Mouse (Mus musculus): Measurements from ENCODE around the gene Pde1a.

Gene Pde1a

GRCm38 (mm10) chr2:80128861-80129698 lies at the start of gene Pde1a:
Gene Pde1a (minus strand): TSS chr2:80129458.
- peak; percentile 2 for DNase-seq

GRCm38 (mm10) chr2:80178608-80179280 lies 49.5 kb upstream of the Pde1a start:
- DNase-seq: no peak

GRCm38 (mm10) chr2:80178154-80178553 lies 48.9 kb upstream of the Pde1a start:
- no peak for DNase-seq

GRCm38 (mm10) chr2:80168103-80168502 lies 38.8 kb upstream of the Pde1a start:
- no peak for DNase-seq

- DNase-seq: no peak
Observed at GRCm38 (mm10) chr2:80158784-80159183, 29.5 kb upstream of the Pde1a start.

GRCm38 (mm10) chr2:80158196-80158595 lies 28.9 kb upstream of the Pde1a start:
- DNase-seq: no peak

GRCm38 (mm10) chr2:80150019-80150418 lies 20.8 kb upstream of the Pde1a start:
- no peak for DNase-seq

GRCm38 (mm10) chr2:80149332-80149731 lies 20.1 kb upstream of the Pde1a start:
- no peak for DNase-seq

- no peak for DNase-seq
Observed at GRCm38 (mm10) chr2:80135076-80135475, 5.8 kb upstream of the Pde1a start.

GRCm38 (mm10) chr2:80132677-80133076 lies 3.4 kb upstream of the Pde1a start:
- no peak for DNase-seq

- DNase-seq: peak; percentile 6
Observed at GRCm38 (mm10) chr2:80126663-80127062, 2.6 kb downstream of the Pde1a start.

GRCm38 (mm10) chr2:80086891-80087290 lies 42.4 kb downstream of the Pde1a start:
- peak; percentile 8 for DNase-seq

GRCm38 (mm10) chr2:80080090-80080821 lies 49.0 kb downstream of the Pde1a start:
- DNase-seq: no peak

GRCm38 (mm10) chr2:80079618-80080017 lies 49.6 kb downstream of the Pde1a start:
- DNase-seq: no peak

GRCm38 (mm10) chr2:80076323-80076722 lies 52.9 kb downstream of the Pde1a start:
- DNase-seq: no peak

GRCm38 (mm10) chr2:80074531-80074930 lies 54.7 kb downstream of the Pde1a start:
- DNase-seq: no peak

- DNase-seq: no peak
Observed at GRCm38 (mm10) chr2:80074046-80074445, 55.2 kb downstream of the Pde1a start.

GRCm38 (mm10) chr2:80073426-80073825 lies 55.8 kb downstream of the Pde1a start:
- no peak for DNase-seq

- no peak for DNase-seq
Observed at GRCm38 (mm10) chr2:80069745-80070144, 59.5 kb downstream of the Pde1a start.

GRCm38 (mm10) chr2:80066449-80066848 lies 62.8 kb downstream of the Pde1a start:
- DNase-seq: no peak

GRCm38 (mm10) chr2:80056062-80056461 lies 73.2 kb downstream of the Pde1a start:
- no peak for DNase-seq

- DNase-seq: no peak
Observed at GRCm38 (mm10) chr2:80054042-80054441, 75.2 kb downstream of the Pde1a start.

- no peak for DNase-seq
Observed at GRCm38 (mm10) chr2:80046751-80047513, 82.3 kb downstream of the Pde1a start.

Data from kidney, postnatal 14 days (tissue).